Mouse (Mus musculus) thymus, postnatal 36 days (tissue): ENCODE measurements at regions not wholly inside any gene's neighbourhood (a gene's known extent, or its start where the extent isn't known, plus 50 kb on each side); places are given as distances from the start of the nearest gene placed in this dataset.

ENCODE experiments used
- DNase-seq, 2 experiments: peaks; one replicate each; pipeline ENCODE4 v3.0.0; 2022; ENCODE audit warnings: mixed read lengths in 2 of 2

- DNase-seq = no peak
Observed at GRCm38 (mm10) chr13:71334925-71335324, 493.3 kb upstream of the Adamts16 start.

- DNase-seq = no peak
Observed at GRCm38 (mm10) chr13:71333146-71333545, 491.5 kb upstream of the Adamts16 start.

- DNase-seq = no peak
Observed at GRCm38 (mm10) chr13:71330321-71330720, 488.7 kb upstream of the Adamts16 start.

- no peak for DNase-seq
Observed at GRCm38 (mm10) chr13:71327802-71328753, 486.5 kb upstream of the Adamts16 start.

- no peak for DNase-seq
Observed at GRCm38 (mm10) chr13:71320489-71320888, 478.9 kb upstream of the Adamts16 start.

- DNase-seq = no peak
Observed at GRCm38 (mm10) chr13:71303956-71304355, 462.3 kb upstream of the Adamts16 start.

- no peak for DNase-seq
Observed at GRCm38 (mm10) chr13:71275991-71276390, 434.4 kb upstream of the Adamts16 start.

- DNase-seq = no peak
Observed at GRCm38 (mm10) chr13:71274139-71274538, 432.5 kb upstream of the Adamts16 start.

GRCm38 (mm10) chr13:71273485-71273884, 431.9 kb upstream of the Adamts16 start:
- no peak for DNase-seq

- DNase-seq = no peak
Observed at GRCm38 (mm10) chr13:71273067-71273466, 431.5 kb upstream of the Adamts16 start.

- no peak for DNase-seq
Observed at GRCm38 (mm10) chr13:71272431-71272830, 430.8 kb upstream of the Adamts16 start.

GRCm38 (mm10) chr13:71271727-71272418, 430.3 kb upstream of the Adamts16 start:
- no peak for DNase-seq

GRCm38 (mm10) chr13:71270370-71270769, 428.8 kb upstream of the Adamts16 start:
- no peak for DNase-seq

- DNase-seq = no peak
Observed at GRCm38 (mm10) chr13:71269496-71269895, 427.9 kb upstream of the Adamts16 start.

GRCm38 (mm10) chr13:71263315-71263878, 421.8 kb upstream of the Adamts16 start:
- DNase-seq = no peak

- DNase-seq = no peak
Observed at GRCm38 (mm10) chr13:71262575-71263295, 421.1 kb upstream of the Adamts16 start.

GRCm38 (mm10) chr13:71254016-71254415, 412.4 kb upstream of the Adamts16 start:
- no peak for DNase-seq

GRCm38 (mm10) chr13:71248261-71249031, 406.8 kb upstream of the Adamts16 start:
- no peak for DNase-seq

- DNase-seq = no peak
Observed at GRCm38 (mm10) chr13:71247241-71247640, 405.6 kb upstream of the Adamts16 start.

- DNase-seq = no peak
Observed at GRCm38 (mm10) chr13:71245326-71245725, 403.7 kb upstream of the Adamts16 start.

- DNase-seq = no peak
Observed at GRCm38 (mm10) chr13:71239782-71240181, 398.2 kb upstream of the Adamts16 start.

GRCm38 (mm10) chr13:71235338-71235737, 393.7 kb upstream of the Adamts16 start:
- DNase-seq = no peak
